Mouse (Mus musculus) liver, embryonic 14.5 days (tissue): ENCODE results near the gene Golga5. TPM values are rescaled to one million over a fixed set of nuclear protein-coding genes. Genes with fewer than 3 reads are reported as not detected.

Experiments used
- ATAC-seq: fragments of 200-750 bp; cut with Nextera tagmentation; 2 replicates; pipeline ENCODE4 v1.8.0; 2017; ENCODE audit warnings: moderate number of reproducible peaks, mild to moderate bottlenecking, moderate library complexity; ENCODE audit not compliant: insufficient read depth
- DNase-seq, 3 experiments: peaks; one replicate each; pipeline ENCODE4 v3.0.0-alpha.2; 2012 to 2013; ENCODE audit warnings: low read depth in 3 of 3, low spot score in 3 of 3
- H3K27ac ChIP-seq: fragments of 300-500 bp; sonication (generic); 2 replicates; pipeline ENCODE4 v1.5.1; 2014; ENCODE audit warnings: moderate library complexity, mild to moderate bottlenecking, control low read depth, inconsistent platforms
- H3K27me3 ChIP-seq: fragments of 300-500 bp; sonication (generic); 2 replicates; pipeline ENCODE4 v1.6.1; 2014; ENCODE audit warnings: mild to moderate bottlenecking, low read length, moderate library complexity; ENCODE audit not compliant: control insufficient read depth, insufficient read depth
- H3K36me3 ChIP-seq: fragments of 300-500 bp; sonication (generic); replicated peaks from 2 replicates; pipeline ENCODE4 v1.6.1; 2014; ENCODE audit warnings: low read depth; ENCODE audit not compliant: control insufficient read depth, insufficient read depth
- H3K4me1 ChIP-seq, 2 experiments: fragments of 200-500 bp in 1 of 2; fragments of 300-500 bp in 1 of 2; sonication (generic) in 1 of 2; replicated peaks; 2 replicates each; pipeline ENCODE4 v1.6.1; 2012 to 2014; ENCODE audit warnings: antibody characterized with exemption in 1 of 2, inconsistent platforms in 1 of 2, low read length in 1 of 2; ENCODE audit not compliant: control insufficient read depth in 2 of 2, insufficient read depth in 2 of 2
- H3K4me2 ChIP-seq: fragments of 300-500 bp; sonication (generic); 2 replicates; pipeline ENCODE4 v1.6.1; 2014; ENCODE audit warnings: low read depth, mild to moderate bottlenecking, control low read depth, moderate library complexity
- H3K4me3 ChIP-seq, 2 experiments: fragments of 200-500 bp in 1 of 2; fragments of 300-500 bp in 1 of 2; sonication (generic) in 1 of 2; 2 replicates each; pipeline ENCODE4 v1.5.1; 2012 to 2014; ENCODE audit warnings: low read depth in 2 of 2, low read length in 2 of 2, mild to moderate bottlenecking in 2 of 2, control low read depth in 1 of 2, inconsistent platforms in 1 of 2, moderate library complexity in 1 of 2; ENCODE audit not compliant: insufficient read depth in 1 of 2
- H3K9ac ChIP-seq: fragments of 300-500 bp; sonication (generic); replicated peaks from 2 replicates; pipeline ENCODE4 v1.6.1; 2014; ENCODE audit warnings: mild to moderate bottlenecking, control low read depth, moderate library complexity
- H3K9me3 ChIP-seq: fragments of 300-500 bp; sonication (generic); 2 replicates; pipeline ENCODE4 v1.6.1; 2016; ENCODE audit warnings: low read length, mixed read lengths; ENCODE audit not compliant: control insufficient read depth
- CTCF ChIP-seq: IDR thresholded peaks from 2 replicates; pipeline ENCODE4 v1.5.1; 2016; ENCODE audit warnings: antibody characterized with exemption, low read depth, control low read depth
- EP300 ChIP-seq: IDR thresholded peaks from 2 replicates; pipeline ENCODE4 v1.6.1; 2016; ENCODE audit warnings: antibody characterized with exemption, low read depth
- WGBS: fragments of 180-500 bp; shearing (Covaris S2); extraction: QIAGEN DNeasy Blood & Tissue Kit; methylation state at CpG from one replicate; pipeline ENCODE4 v1.1.7; 2014; ENCODE audit not compliant: insufficient replicate concordance; 5-methylcytosine and 5-hydroxymethylcytosine counted together
- polyA plus RNA-seq, 2 experiments: library from polyadenylated mRNA; depleted of rRNA in 1 of 2; stranded (reverse) in 1 of 2; unstranded in 1 of 2; fragments of >200 nt; fragmentation: Nextera tagmentation in 1 of 2; extraction: Ambion mirVana in 1 of 2; gene quantifications; 2 replicates each; pipeline versions ENCODE4 v1.2.1 to v1.2.3; 2012 to 2014

The Golga5 gene
- polyA plus RNA-seq, 2 experiments, result 10.1 to 12.8 TPM

GRCm38 (mm10) chr12:102545122-102545521, 76.2 kb downstream of the Golga5 start:
- Histone ChIP-seq H3K27ac (no peak overlapping the region), H3K27me3 (no peaks in the 10 kb centered on the region), H3K4me1 (no peaks in the 10 kb centered on the region), H3K9ac (no peak overlapping the region), H3K4me3 (no peak overlapping the region), H3K36me3 (no peaks in the 10 kb centered on the region), H3K9me3 (no peaks in the 10 kb centered on the region), H3K4me2 (no peak overlapping the region)
- no peak for TF ChIP-seq EP300
- no peak for TF ChIP-seq CTCF
- DNase-seq (no peak), ATAC-seq (no peak)
- 48% methylated on average over 6 of the region's 6 CpGs for WGBS

Other genes with a start within 250 kb of the Golga5 start
- gene Rin3, start 186.1 kb upstream of the Golga5 start, polyA plus RNA-seq (2012; rRNA removed), result 3.1 and 3.2 TPM in 2 replicates
- gene Rin3, start 186.1 kb upstream of the Golga5 start, polyA plus RNA-seq (2014; fragmentation: Nextera tagmentation; extraction: Ambion mirVana), result 4.5 and 5.2 TPM in 2 replicates
- gene Lgmn, start 29.3 kb upstream of the Golga5 start, polyA plus RNA-seq (2012; rRNA removed), result 36.3 and 38.6 TPM in 2 replicates
- gene Lgmn, start 29.3 kb upstream of the Golga5 start, polyA plus RNA-seq (2014; fragmentation: Nextera tagmentation; extraction: Ambion mirVana), result 58.5 and 59.7 TPM in 2 replicates
- gene Chga, start 85.8 kb downstream of the Golga5 start, polyA plus RNA-seq (2012; rRNA removed), result 0.87 and 1.2 TPM in 2 replicates
- 1.9 and 2.7 TPM in 2 replicates for gene Chga, start 85.8 kb downstream of the Golga5 start, polyA plus RNA-seq (2014; fragmentation: Nextera tagmentation; extraction: Ambion mirVana)
- gene Itpk1, start 235.8 kb downstream of the Golga5 start, polyA plus RNA-seq (2012; rRNA removed), result 2.0 and 2.3 TPM in 2 replicates
- gene Itpk1, start 235.8 kb downstream of the Golga5 start, polyA plus RNA-seq (2014; fragmentation: Nextera tagmentation; extraction: Ambion mirVana), result 2.4 TPM in 2 replicates